Mouse (Mus musculus) forebrain, embryonic 15.5 days (tissue): ENCODE measurements around the gene Otulin. TPM values are rescaled to one million over a fixed set of nuclear protein-coding genes. Genes with fewer than 3 reads are reported as not detected.
A peak's percentile ranks its signal among the peaks of the same experiment; 100 is the strongest.

ENCODE experiments used
- ATAC-seq: fragments of 200-750 bp; cut with Nextera tagmentation; replicated peaks from 2 replicates; pipeline ENCODE4 v1.8.0; 2017; ENCODE audit warnings: mild to moderate bottlenecking, moderate TSS enrichment, moderate library complexity
- H3K27ac ChIP-seq: fragments of 300-500 bp; sonication (generic); replicated peaks from 2 replicates; pipeline ENCODE4 v1.5.1; 2015; ENCODE audit warnings: mild to moderate bottlenecking, inconsistent platforms
- H3K27me3 ChIP-seq: fragments of 300-500 bp; sonication (generic); 2 replicates; pipeline ENCODE4 v1.6.1; 2015; ENCODE audit warnings: inconsistent platforms
- H3K36me3 ChIP-seq: fragments of 300-500 bp; sonication (generic); 2 replicates; pipeline ENCODE4 v1.6.1; 2015; ENCODE audit warnings: mild to moderate bottlenecking, inconsistent platforms
- H3K4me1 ChIP-seq: fragments of 300-500 bp; sonication (generic); 2 replicates; pipeline ENCODE4 v1.6.1; 2015; ENCODE audit warnings: inconsistent platforms
- H3K4me2 ChIP-seq: fragments of 300-500 bp; sonication (generic); replicated peaks from 2 replicates; pipeline ENCODE4 v1.6.1; 2015; ENCODE audit warnings: mild to moderate bottlenecking, inconsistent platforms
- H3K4me3 ChIP-seq: fragments of 300-500 bp; sonication (generic); 2 replicates; pipeline ENCODE4 v1.5.1; 2015; ENCODE audit warnings: mild to moderate bottlenecking, inconsistent platforms
- H3K9ac ChIP-seq: fragments of 300-500 bp; sonication (generic); replicated peaks from 2 replicates; pipeline ENCODE4 v1.6.1; 2015; ENCODE audit warnings: mild to moderate bottlenecking, inconsistent platforms
- H3K9me3 ChIP-seq: fragments of 300-500 bp; sonication (generic); 2 replicates; pipeline ENCODE4 v1.6.1; 2016; ENCODE audit warnings: inconsistent platforms
- WGBS: fragments of 180-500 bp; shearing (Covaris S2); methylation state at CpG from one replicate; pipeline ENCODE4 v1.1.7; 2015; ENCODE audit warnings: mixed read lengths; 5-methylcytosine and 5-hydroxymethylcytosine counted together
- polyA plus RNA-seq: library from polyadenylated mRNA; unstranded; fragments of >200 nt; fragmentation: Nextera tagmentation; extraction: Ambion mirVana; gene quantifications from 2 replicates; pipeline ENCODE4 v1.2.1, GENCODE M21; 2015

Otulin gene
- polyA plus RNA-seq, 1 experiment from 2014 or later: 30.7 TPM

DNA sequence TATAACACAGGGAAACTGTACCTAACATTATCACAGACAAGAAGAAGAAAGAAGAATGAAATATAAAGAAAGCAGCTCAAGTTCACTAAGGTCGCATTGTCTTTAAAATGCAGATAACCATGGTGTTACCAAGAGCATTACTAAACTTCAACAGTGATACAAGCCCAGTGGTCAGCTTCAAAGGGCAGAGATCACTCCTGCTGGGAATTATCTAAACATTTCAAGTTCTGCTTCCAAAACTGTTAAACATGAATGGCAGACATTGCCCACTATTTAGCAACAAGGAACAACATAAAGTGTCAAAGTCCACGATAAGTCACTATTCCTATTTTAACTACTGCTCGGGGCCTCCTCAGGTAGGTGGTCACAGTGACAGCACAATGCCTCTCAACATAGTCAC lies 25.9 kb downstream of the Otulin start:
- Histone ChIP-seq H3K4me2 (no peak overlapping the region), H3K9me3 (no peaks in the 10 kb centered on the region), H3K36me3 (peaks cover 35% of the 10 kb centered on the region; the same call in 1 of the 2 replicates), H3K4me3 (no peak overlapping the region), H3K4me1 (no peaks in the 10 kb centered on the region), H3K9ac (no peak overlapping the region), H3K27me3 (no peaks in the 10 kb centered on the region), H3K27ac (no peak overlapping the region)
- no peak for ATAC-seq
- WGBS: 88% methylated on average over 3 of the region's 3 CpGs

DNA sequence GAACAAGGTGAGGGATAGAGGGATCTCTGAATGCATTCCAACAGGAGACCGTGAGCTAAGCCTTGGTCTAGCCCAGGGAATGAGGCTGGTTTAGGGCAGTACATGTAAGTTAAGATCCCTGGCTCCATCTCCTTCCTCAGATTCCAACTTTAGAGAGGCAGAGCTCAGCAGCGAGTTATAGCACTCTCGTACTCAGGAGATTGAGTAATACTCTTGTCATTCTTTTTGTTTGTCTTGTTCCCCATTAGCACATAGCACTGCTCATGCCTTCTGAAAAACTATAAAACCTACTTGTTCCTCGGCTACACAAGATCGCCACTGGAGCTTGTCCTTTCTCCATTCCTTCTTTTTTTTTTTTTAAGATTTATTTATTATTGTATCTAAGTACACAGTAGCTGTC lies 30.0 kb downstream of the Otulin start:
- Histone ChIP-seq H3K27me3 (no peaks in the 10 kb centered on the region), H3K9me3 (no peaks in the 10 kb centered on the region), H3K9ac (no peak overlapping the region), H3K4me3 (no peak overlapping the region), H3K4me1 (0 out of 2 replicates have a peak, but pooled peaks cover under 1% of the 10 kb centered on the region), H3K27ac (no peak overlapping the region), H3K4me2 (no peak overlapping the region), H3K36me3 (peaks cover 10% of the 10 kb centered on the region; the same call in 1 of the 2 replicates)
- no peak for ATAC-seq
- 93% methylated on average over 5 of the region's 5 CpGs for whole genome bisulfite sequencing

DNA sequence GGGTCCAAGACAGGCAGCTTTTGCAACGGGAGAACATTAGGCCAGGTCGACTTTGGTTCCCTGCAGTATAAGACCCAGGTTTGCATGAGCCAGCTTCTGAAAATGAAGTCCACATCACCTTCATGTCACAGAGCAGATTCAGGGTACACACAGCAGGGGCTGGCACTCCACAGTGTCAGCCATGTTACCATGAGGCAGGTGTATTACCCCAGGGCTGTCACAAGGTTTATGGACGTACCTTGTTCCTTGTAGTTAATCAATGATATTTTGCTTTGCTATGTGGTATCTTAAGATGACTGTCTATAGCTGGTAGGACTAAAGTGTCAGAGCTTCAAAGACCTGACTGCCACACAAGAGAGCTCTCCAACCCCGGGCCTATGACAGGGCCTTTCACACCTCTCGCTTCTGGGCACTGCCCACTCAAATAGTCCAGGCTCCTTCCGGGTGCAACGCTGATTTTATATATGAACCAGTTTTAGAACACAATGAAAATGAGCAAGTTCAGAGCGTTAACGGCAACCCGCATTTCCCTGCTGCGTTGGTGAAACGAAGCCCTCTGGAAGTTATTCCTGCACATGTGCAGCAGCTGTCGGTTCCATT lies 31.6 kb downstream of the Otulin start:
- WGBS: 92% methylated on average over 13 of the region's 13 CpGs
- no peak for ATAC-seq
- Histone ChIP-seq H3K4me3 (no peak overlapping the region), H3K36me3 (peaks cover 14% of the 10 kb centered on the region), H3K4me1 (0 out of 2 replicates have a peak, but pooled peaks cover 4% of the 10 kb centered on the region), H3K27me3 (no peaks in the 10 kb centered on the region), H3K27ac (no peak overlapping the region), H3K4me2 (no peak overlapping the region), H3K9me3 (no peaks in the 10 kb centered on the region), H3K9ac (no peak overlapping the region)

DNA sequence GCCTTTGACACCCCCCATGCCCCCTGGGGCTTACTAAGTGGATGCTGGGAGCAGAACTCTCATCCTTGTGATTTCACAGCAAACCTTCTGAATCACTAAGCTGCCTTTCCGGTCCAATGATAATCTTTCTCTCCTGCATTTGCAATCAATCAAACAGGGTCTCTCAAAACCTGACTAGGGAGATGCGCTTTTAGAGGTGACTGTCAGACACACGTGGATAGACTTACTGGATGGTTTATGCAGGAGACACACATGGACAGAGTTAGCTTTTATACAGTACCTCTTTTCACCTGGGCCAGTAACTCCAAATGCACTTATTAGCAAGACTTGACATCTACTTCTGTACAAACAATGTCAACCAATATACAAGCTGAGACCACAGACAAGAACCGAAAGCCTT lies 33.0 kb downstream of the Otulin start:
- Histone ChIP-seq H3K27ac (no peak overlapping the region), H3K4me3 (no peak overlapping the region), H3K4me2 (no peak overlapping the region), H3K36me3 (peaks cover 25% of the 10 kb centered on the region), H3K9ac (no peak overlapping the region), H3K9me3 (no peaks in the 10 kb centered on the region), H3K4me1 (0 out of 2 replicates have a peak, but pooled peaks cover 4% of the 10 kb centered on the region), H3K27me3 (no peaks in the 10 kb centered on the region)
- WGBS: 86% methylated on average over 4 of the region's 4 CpGs
- no peak for ATAC-seq

DNA sequence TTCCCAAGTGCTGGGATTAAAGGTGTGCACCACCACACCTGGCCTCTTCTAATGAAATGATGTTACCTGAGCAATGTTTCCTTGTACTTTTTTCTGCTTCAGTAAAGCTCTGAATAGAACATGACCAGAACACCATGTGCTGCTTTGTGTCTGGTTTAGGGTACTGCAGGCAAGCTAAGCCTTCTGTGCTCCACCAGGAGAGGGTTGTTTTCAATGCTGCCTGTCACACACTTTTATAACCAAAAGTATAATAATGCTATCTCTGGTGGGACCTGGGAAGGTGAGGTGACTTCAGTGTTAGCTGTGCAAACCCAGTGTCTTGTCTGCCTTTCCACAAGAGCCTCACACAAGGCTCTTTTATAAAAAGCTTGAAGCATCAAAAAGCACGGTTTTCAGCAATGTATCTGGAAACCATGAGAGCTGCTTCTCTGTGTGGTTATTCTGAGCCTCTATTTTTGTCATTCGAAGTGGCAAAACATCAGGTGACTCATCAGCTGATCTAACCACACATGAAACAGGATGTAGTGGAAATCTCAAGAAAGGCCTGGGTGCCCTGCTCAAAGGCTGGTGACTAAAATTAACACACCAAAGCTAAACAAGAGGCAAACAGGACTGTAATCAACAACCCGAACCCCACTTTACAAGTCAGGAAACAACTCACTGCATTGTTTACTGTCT lies 33.9 kb downstream of the Otulin start:
- Histone ChIP-seq H3K4me1 (0 out of 2 replicates have a peak, but pooled peaks cover 4% of the 10 kb centered on the region), H3K9ac (no peak overlapping the region), H3K4me3 (no peak overlapping the region), H3K36me3 (peaks cover 29% of the 10 kb centered on the region), H3K27ac (no peak overlapping the region), H3K9me3 (no peaks in the 10 kb centered on the region), H3K27me3 (no peaks in the 10 kb centered on the region), H3K4me2 (no peak overlapping the region)
- no peak for ATAC-seq
- WGBS: 72% methylated on average over 3 of the region's 3 CpGs

DNA sequence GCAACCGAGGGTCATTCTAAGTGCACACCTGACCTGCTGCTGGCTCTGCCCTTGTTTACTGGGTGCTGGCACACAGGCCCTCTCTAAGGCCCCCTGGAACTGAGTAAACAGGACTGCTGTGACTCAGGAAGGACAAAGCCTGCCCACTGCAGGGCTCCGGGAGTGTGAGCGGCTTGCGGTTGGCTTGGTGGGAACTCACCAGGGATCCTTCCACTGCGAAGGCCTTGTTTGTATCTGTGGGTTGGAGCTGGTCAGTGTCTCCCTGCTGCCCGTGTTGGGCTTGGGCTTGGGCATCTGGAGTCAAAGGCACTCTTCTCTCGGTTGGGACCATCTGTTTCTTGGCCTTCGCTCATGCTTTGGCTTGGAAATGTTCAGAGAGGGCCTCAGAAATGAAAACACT lies 34.9 kb downstream of the Otulin start:
- no peak for ATAC-seq
- H3K27ac ChIP-seq: no peak overlapping the region
- H3K27me3 ChIP-seq: no peaks in the 10 kb centered on the region
- H3K36me3 ChIP-seq: peaks cover 27% of the 10 kb centered on the region
- H3K4me3 ChIP-seq: no peak overlapping the region
- H3K9ac ChIP-seq: no peak overlapping the region
- H3K4me2 ChIP-seq: no peak overlapping the region
- WGBS: 38% methylated on average over 8 of the region's 8 CpGs
- no peaks in the 10 kb centered on the region for H3K9me3 ChIP-seq
- H3K4me1 ChIP-seq: 0 out of 2 replicates have a peak, but pooled peaks cover 4% of the 10 kb centered on the region

DNA sequence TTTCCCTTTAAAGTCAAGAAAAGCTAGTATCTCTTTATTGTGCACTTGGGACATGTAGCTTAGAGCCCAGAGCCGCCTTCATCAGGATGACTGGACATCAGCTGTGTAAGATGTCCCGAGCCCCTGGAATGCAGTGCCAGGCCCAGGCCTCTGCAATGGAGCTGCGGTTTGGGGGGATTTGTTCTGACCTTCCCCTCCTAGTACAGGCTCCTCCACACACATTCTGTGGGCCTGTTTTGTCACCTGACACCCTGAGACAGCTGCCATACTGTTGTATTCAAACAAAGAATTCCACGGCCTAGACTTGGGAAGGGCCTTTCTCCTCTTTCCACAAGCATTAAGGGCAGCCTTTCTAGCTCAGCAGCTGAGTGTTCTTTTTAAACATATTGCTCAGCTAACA lies 35.5 kb downstream of the Otulin start:
- Histone ChIP-seq H3K27ac (no peak overlapping the region), H3K27me3 (no peaks in the 10 kb centered on the region), H3K9me3 (no peaks in the 10 kb centered on the region), H3K4me1 (0 out of 2 replicates have a peak, but pooled peaks cover 4% of the 10 kb centered on the region), H3K4me2 (no peak overlapping the region), H3K9ac (no peak overlapping the region), H3K4me3 (no peak overlapping the region), H3K36me3 (peaks cover 30% of the 10 kb centered on the region)
- 29% methylated on average over 4 of the region's 4 CpGs for WGBS
- peak; percentile 42; the same call in 1 of the 2 replicates for ATAC-seq

DNA sequence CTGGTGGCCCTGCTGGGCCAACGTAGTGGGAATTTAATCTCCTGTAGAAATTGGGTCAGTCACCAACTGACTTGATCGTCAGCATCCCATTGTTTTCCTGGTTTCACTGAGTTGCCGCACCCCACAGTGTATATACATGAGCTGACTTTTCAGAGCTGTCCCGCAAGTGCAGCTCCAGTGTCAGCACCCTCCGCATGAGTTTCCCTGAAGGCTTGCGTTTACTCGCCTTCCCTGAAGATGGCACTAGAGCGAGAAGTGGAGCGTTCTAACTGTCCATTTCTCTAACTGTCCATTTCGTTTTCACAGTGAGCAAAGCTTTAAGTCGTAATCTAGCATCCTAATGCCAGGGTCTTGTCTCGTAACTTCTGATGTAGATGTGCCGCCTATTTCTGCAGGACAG lies 36.8 kb downstream of the Otulin start:
- no peaks in the 10 kb centered on the region for H3K9me3 ChIP-seq
- H3K27me3 ChIP-seq: no peaks in the 10 kb centered on the region
- peaks cover 4% of the 10 kb centered on the region; the same call in 1 of the 2 replicates for H3K4me1 ChIP-seq
- no peak overlapping the region for H3K9ac ChIP-seq
- no peak overlapping the region for H3K27ac ChIP-seq
- no peak for ATAC-seq
- H3K4me3 ChIP-seq: no peak overlapping the region
- peaks cover 33% of the 10 kb centered on the region for H3K36me3 ChIP-seq
- H3K4me2 ChIP-seq: no peak overlapping the region
- 76% methylated on average over 13 of the region's 13 CpGs for WGBS

DNA sequence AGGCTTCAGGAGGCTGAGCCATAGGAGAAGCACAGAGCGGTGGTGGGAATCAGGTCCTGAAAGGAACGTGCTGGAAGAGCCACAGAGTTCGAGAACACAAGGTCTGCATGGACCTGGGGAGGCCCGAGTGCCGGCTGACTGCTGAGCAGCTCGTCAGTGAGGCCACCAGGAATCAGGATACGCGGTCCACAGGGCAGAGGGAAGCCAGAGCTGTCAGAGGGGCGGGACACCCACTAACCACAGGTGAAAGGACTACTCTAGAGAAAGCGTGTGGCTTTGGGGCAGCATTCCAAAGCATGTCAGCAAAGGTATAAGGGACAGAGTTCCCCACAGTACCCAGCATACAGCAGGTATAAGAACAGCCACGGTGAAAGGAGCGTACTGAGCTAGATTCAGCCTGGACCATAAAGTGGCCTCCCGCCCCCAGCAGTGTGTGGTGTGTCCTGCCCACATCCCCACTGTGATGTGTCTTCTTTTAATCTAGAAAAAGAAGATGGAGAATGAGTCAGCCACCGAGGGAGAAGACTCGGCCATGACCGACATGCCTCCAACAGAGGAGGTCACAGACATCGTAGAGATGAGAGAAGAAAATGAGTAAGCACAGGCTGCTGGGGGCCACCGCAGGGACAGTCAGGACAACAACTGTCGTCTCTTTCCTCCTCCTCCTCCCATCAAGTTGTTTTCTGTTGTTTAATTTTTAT lies 37.7 kb downstream of the Otulin start:
- 90% methylated on average over 19 of the region's 19 CpGs for WGBS
- ATAC-seq: no peak
- Histone ChIP-seq H3K4me1 (peaks cover 12% of the 10 kb centered on the region), H3K27me3 (no peaks in the 10 kb centered on the region), H3K36me3 (peaks cover 33% of the 10 kb centered on the region), H3K9me3 (no peaks in the 10 kb centered on the region), H3K4me2 (no peak overlapping the region), H3K9ac (no peak overlapping the region), H3K4me3 (no peak overlapping the region), H3K27ac (no peak overlapping the region)

DNA sequence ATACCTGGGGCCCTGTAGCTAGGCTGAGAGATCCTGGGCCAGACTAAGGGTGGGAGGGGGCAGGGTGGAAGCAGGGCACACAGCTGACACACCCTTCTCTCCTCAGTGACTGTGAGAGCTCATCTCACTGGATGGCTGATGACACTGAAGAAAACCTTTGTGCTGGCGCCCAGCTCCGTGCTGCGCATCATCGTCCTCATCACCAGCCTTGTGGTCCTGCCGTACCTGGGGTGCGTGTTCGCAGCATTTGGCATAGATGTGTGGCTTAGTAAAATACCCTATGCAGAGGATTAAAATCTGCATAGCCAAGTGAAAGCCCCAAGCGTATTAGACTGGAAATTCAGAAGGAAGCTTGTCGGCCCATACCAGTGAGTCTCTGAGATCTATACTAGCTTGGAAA lies 39.7 kb downstream of the Otulin start:
- ATAC-seq: no peak

DNA sequence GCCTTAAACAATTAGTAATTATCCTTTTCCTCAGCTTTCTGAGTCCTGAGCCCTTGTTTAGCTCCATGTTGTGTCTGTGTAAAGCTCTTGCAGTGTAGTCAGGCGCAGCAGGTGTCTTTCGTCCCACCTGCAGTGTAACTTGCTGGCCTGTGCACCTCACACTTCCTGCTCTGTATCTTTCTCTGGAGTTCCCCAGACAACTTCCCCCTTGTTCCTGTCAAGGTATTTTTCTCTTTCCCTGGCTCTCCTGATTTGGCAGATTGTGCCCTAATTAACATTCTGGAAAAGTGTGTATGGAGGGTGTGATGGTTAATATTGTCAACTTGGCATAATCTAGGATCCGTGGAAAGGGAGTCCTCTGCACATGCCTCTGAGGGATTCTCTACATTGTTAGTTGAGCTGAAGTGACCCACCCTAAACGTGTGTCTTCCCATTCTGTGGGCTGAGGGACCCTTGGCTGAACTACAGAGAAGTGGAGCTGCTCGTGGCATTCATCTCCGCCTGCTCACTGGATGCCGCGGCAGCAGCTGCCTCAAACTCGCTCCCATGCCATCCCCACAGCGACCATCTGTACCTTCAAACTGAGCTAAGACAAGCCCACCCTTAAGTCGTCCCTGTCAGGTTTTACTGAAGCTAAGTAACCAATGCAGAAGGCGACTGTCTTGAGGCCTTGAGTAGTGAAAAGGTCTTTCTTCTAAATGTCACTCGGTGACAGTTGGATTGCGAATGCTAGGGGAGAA lies 42.2 kb downstream of the Otulin start:
- 0 out of 2 replicates have a peak overlapping the region, but pooled peaks have one; percentile 0 for H3K27ac ChIP-seq
- no peaks in the 10 kb centered on the region for H3K27me3 ChIP-seq
- peak; percentile 24; the same call in 1 of the 2 replicates for ATAC-seq
- peaks cover 22% of the 10 kb centered on the region for H3K36me3 ChIP-seq
- H3K4me1 ChIP-seq: peaks cover 9% of the 10 kb centered on the region
- WGBS: 64% methylated on average over 14 of the region's 14 CpGs
- no peak overlapping the region for H3K4me3 ChIP-seq
- no peaks in the 10 kb centered on the region for H3K9me3 ChIP-seq
- no peak overlapping the region for H3K4me2 ChIP-seq
- H3K9ac ChIP-seq: no peak overlapping the region

More for the DNA sequence above, 39.7 kb downstream of the Otulin start:
- Histone ChIP-seq H3K27me3 (no peaks in the 10 kb centered on the region), H3K27ac (no peak overlapping the region), H3K9me3 (no peaks in the 10 kb centered on the region), H3K36me3 (peaks cover 33% of the 10 kb centered on the region), H3K4me1 (peaks cover 12% of the 10 kb centered on the region), H3K4me2 (no peak overlapping the region), H3K4me3 (no peak overlapping the region), H3K9ac (no peak overlapping the region)
- 96% methylated on average over 9 of the region's 9 CpGs for WGBS

DNA sequence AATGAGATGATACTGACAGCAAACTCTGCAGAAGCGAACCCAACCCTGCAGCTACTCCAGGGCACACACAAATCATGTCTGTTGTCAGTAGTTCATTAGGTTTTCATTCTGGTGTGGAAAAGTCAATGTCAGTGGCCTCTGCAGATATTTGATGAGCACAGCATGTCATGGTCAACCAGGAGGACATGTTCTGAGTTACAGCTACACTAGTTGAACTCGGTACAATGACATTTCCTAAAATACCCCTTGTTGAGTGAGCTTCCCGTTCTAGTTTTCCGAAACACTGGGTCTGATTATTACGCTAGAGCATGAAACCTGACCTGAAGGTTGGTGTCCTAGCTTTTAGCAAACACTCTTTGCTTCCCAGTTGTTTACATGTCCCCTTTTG lies 44.4 kb downstream of the Otulin start:
- Histone ChIP-seq H3K27me3 (no peaks in the 10 kb centered on the region), H3K9me3 (no peaks in the 10 kb centered on the region), H3K27ac (no peak overlapping the region), H3K4me3 (no peak overlapping the region), H3K4me1 (peaks cover 18% of the 10 kb centered on the region), H3K4me2 (no peak overlapping the region), H3K9ac (no peak overlapping the region), H3K36me3 (peaks cover 16% of the 10 kb centered on the region)
- no peak for ATAC-seq
- 96% methylated on average over 5 of the region's 5 CpGs for WGBS
